Mouse (Mus musculus): ENCODE data around the gene Recql.

GRCm38 (mm10) chr6:142412906-142413491, 26.1 kb upstream of the Recql start, which contains the start of gene Spx:
- TF ChIP-seq CTCF (IDR thresholded peaks at IDR 0.05; ENCODE audit: low read depth): no peak
- no peak for TF ChIP-seq EP300 (optimal IDR thresholded peaks at IDR 0.05)
